Mouse (Mus musculus): ENCODE measurements around the gene Gapvd1.

DNA sequence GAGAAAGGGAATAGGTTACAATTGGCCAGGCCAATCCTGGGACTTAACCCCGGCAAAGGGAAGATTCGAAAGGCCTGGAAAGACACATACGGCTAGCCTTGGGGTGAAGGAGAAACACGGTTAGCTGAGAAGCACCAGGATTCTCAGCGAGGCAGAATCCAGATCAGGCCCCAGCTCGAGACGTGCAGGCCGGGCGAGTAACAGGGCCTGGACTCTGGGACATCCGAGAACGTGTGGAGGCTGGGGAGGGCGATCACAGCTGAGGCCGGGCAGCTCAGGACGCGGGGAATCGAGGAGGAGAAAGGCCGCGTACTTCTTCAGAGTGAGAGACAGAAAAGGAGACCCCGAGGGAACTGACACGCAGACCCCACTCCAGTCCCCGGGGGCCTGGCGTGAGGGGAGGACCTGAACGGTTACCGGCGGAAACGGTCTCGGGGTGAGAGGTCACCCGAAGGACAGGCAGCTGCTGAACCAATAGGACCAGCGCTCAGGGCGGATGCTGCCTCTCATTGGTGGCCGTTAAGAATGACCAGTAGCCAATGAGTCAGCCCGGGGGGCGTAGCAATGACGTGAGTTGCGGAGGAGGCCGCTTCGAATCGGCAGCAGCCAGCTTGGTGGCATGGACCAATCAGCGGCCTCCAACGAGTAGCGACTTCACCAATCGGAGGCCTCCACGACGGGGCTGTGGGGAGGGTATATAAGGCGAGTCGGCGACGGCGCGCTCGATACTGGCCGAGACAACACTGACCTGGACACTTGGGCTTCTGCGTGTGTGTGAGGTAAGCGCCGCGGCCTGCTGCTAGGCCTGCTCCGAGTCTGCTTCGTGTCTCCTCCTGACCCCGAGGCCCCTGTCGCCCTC lies 16.6 kb upstream of the Gapvd1 start, which contains the start of gene Hspa5:
- no peak for TF ChIP-seq CTCF (conservative IDR thresholded peaks at IDR 0.05; ENCODE audit: low read length)
- no peak for TF ChIP-seq POU5F1 (IDR thresholded peaks at IDR 0.05; ENCODE audit: borderline replicate concordance, low read length)

Data from E14TG2a.4 (cell line).